2 mouse cellular contexts compared by ENCODE assay signal in genomic region chr11:51597553-51597952, GRCm38 (mm10).
TF ChIP-seq lines count a peak whose summit lies in the region.

No protein-coding gene starts in this region.

TF ChIP-seq in CH12.LX, 34 proteins besides CTCF, POLR2A, EP300 and RAD21:
- TF ChIP-seq MYC (IDR thresholded peaks at IDR 0.05; ENCODE audit: low read depth, low read length) (no peak), MAX (IDR thresholded peaks at IDR 0.05; ENCODE audit: low read length) (no peak), POLR2AphosphoS2 (IDR thresholded peaks at IDR 0.05; ENCODE audit: low read depth, low read length) (peak; percentile 73), ZMIZ1 (IDR thresholded peaks at IDR 0.05; ENCODE audit: low read depth, low read length) (peak; percentile 1; the same call in 1 of the 2 replicates), IRF4 (IDR thresholded peaks at IDR 0.05; ENCODE audit: low read depth, low read length) (no peak)
TF ChIP-seq in CH12.LX: peak in this region for 2.

TF ChIP-seq in MEL, 35 proteins besides CTCF, POLR2A, EP300 and RAD21:
- no peak for TF ChIP-seq ELF1 (IDR thresholded peaks at IDR 0.05; ENCODE audit: low read depth, low read length)
- peak; percentile 74; the same call in 1 of the 2 replicates for TF ChIP-seq POLR2AphosphoS2 (IDR thresholded peaks at IDR 0.05; ENCODE audit: low read length)
- TF ChIP-seq GABPA (IDR thresholded peaks at IDR 0.05; ENCODE audit: low read depth, low read length): no peak
- TF ChIP-seq MYB (IDR thresholded peaks at IDR 0.05; ENCODE audit: low read depth, low read length): peak; percentile 31; the same call in 1 of the 2 replicates
- TF ChIP-seq SMC3 (IDR thresholded peaks at IDR 0.05; ENCODE audit: low read depth, low read length): peak; percentile 20; the same call in 1 of the 2 replicates
